Mouse (Mus musculus) G1E (cell line): Measurements from ENCODE around the gene Intu. TPM values are rescaled to one million over a fixed set of nuclear protein-coding genes. Genes with fewer than 3 reads are reported as not detected.

Experiments used
- ATAC-seq: 2 replicates; pipeline ENCODE4 v1.8.0; 2016; ENCODE audit warnings: mild to moderate bottlenecking; ENCODE audit not compliant: insufficient number of reproducible peaks, poor library complexity, low FRiP score, severe bottlenecking; ENCODE audit errors: extremely low read depth
- DNase-seq: peaks from one replicate; pipeline ENCODE4 v3.0.0; 2012; ENCODE audit warnings: low spot score
- H3K27me3 ChIP-seq: 2 replicates; pipeline ENCODE4 v1.6.1; 2012; ENCODE audit warnings: mild to moderate bottlenecking, low read length, inconsistent platforms; ENCODE audit not compliant: insufficient read depth
- H3K36me3 ChIP-seq: replicated peaks from 2 replicates; pipeline ENCODE3; 2012; ENCODE audit warnings: mild to moderate bottlenecking, inconsistent platforms
- H3K4me1 ChIP-seq: 2 replicates; pipeline ENCODE4 v1.6.1; 2012; ENCODE audit warnings: low read depth, low read length, inconsistent platforms, mixed read lengths; ENCODE audit not compliant: insufficient read depth
- H3K4me3 ChIP-seq: 2 replicates; pipeline ENCODE4 v1.5.1; 2012; ENCODE audit warnings: low read depth, mild to moderate bottlenecking, inconsistent platforms, low read length, moderate library complexity, mixed read lengths
- H3K9me3 ChIP-seq: replicated peaks from 2 replicates; pipeline ENCODE4 v1.6.1; 2012; ENCODE audit warnings: inconsistent platforms
- CTCF ChIP-seq: IDR thresholded peaks from 2 replicates; pipeline ENCODE4 v1.5.1; 2012; ENCODE audit warnings: low read depth, low read length, inconsistent platforms, mixed read lengths
- GATA1 ChIP-seq: IDR thresholded peaks from 2 replicates; pipeline ENCODE4 v1.6.1; 2012; ENCODE audit warnings: borderline replicate concordance, low read length, inconsistent platforms, mixed read lengths
- GATA2 ChIP-seq: IDR thresholded peaks from 2 replicates; pipeline ENCODE4 v1.6.1; 2012; ENCODE audit warnings: low read depth, low read length, inconsistent platforms, borderline replicate concordance
- POLR2AphosphoS5 ChIP-seq: IDR thresholded peaks from 2 replicates; pipeline ENCODE4 v1.6.1; 2012; ENCODE audit warnings: low read depth, low read length, inconsistent platforms; ENCODE audit not compliant: insufficient replicate concordance
- TAL1 ChIP-seq: conservative IDR thresholded peaks from 2 replicates; pipeline ENCODE4 v1.6.1; 2012; ENCODE audit warnings: low read depth, low read length, inconsistent platforms, mixed read lengths
- polyA plus RNA-seq: library from polyadenylated mRNA; stranded (reverse); fragments of >175 nt; gene quantifications from 2 replicates; pipeline ENCODE4 v1.2.3, GENCODE M21; 2012
- total RNA-seq, 2 experiments: library from RNA; stranded (forward) in 1 of 2; stranded (reverse) in 1 of 2; fragments of 200-1000 nt in 1 of 2; fragments of >200 nt in 1 of 2; fragmentation: Nextera tagmentation in 1 of 2; gene quantifications; 2 replicates each; pipeline ENCODE4 v1.2.3; 2014 to 2017

Gene Intu
- total and polyA plus RNA-seq, 3 experiments = 1.2 to 10.9 (median 5.7) TPM

- H3K4me3 ChIP-seq = no peak overlapping the region
- peaks cover 4% of the 10 kb centered on the region for H3K4me1 ChIP-seq
- DNase-seq (no peak), ATAC-seq (no peak)
- H3K27me3 ChIP-seq = no peaks in the 10 kb centered on the region
- TF ChIP-seq GATA1 (no peak), CTCF (no peak), POLR2AphosphoS5 (no peak), GATA2 (no peak), TAL1 (no peak)
- H3K36me3 ChIP-seq = peaks cover 24% of the 10 kb centered on the region
- H3K9me3 ChIP-seq = no peaks in the 10 kb centered on the region
These were observed 138.3 kb downstream of the Intu start for GRCm38 (mm10) chr3:40669395-40669794.

GRCm38 (mm10) chr3:40673515-40673914, 142.4 kb downstream of the Intu start:
- Histone ChIP-seq H3K9me3 (no peaks in the 10 kb centered on the region), H3K27me3 (no peaks in the 10 kb centered on the region), H3K4me1 (no peaks in the 10 kb centered on the region; the same call in 1 of the 2 replicates), H3K36me3 (peaks cover 8% of the 10 kb centered on the region), H3K4me3 (no peak overlapping the region)
- TF ChIP-seq TAL1 = no peak
- no peak for TF ChIP-seq CTCF
- TF ChIP-seq POLR2AphosphoS5 = no peak
- no peak for TF ChIP-seq GATA1
- TF ChIP-seq GATA2 = no peak
- ATAC-seq (no peak), DNase-seq (no peak)

GRCm38 (mm10) chr3:40674873-40675405, 143.9 kb downstream of the Intu start:
- H3K4me1 ChIP-seq = no peaks in the 10 kb centered on the region
- no peaks in the 10 kb centered on the region for H3K9me3 ChIP-seq
- DNase-seq = no peak
- H3K4me3 ChIP-seq = no peak overlapping the region
- no peak for ATAC-seq
- no peaks in the 10 kb centered on the region for H3K27me3 ChIP-seq
- peaks cover 8% of the 10 kb centered on the region for H3K36me3 ChIP-seq
- TF ChIP-seq GATA2 (no peak), TAL1 (no peak), GATA1 (no peak), CTCF (no peak), POLR2AphosphoS5 (no peak)

GRCm38 (mm10) chr3:40678856-40679255, 147.8 kb downstream of the Intu start:
- Histone ChIP-seq H3K36me3 (peaks cover 11% of the 10 kb centered on the region), H3K4me3 (no peak overlapping the region), H3K4me1 (no peaks in the 10 kb centered on the region), H3K27me3 (no peaks in the 10 kb centered on the region), H3K9me3 (no peaks in the 10 kb centered on the region)
- DNase-seq (no peak), ATAC-seq (no peak)
- no peak for TF ChIP-seq CTCF
- no peak for TF ChIP-seq GATA1
- no peak for TF ChIP-seq GATA2
- no peak for TF ChIP-seq POLR2AphosphoS5
- no peak for TF ChIP-seq TAL1

GRCm38 (mm10) chr3:40682404-40682803, 151.3 kb downstream of the Intu start:
- no peak overlapping the region for H3K4me3 ChIP-seq
- H3K9me3 ChIP-seq = no peaks in the 10 kb centered on the region
- H3K27me3 ChIP-seq = no peaks in the 10 kb centered on the region
- ATAC-seq = no peak
- peaks cover 9% of the 10 kb centered on the region for H3K36me3 ChIP-seq
- H3K4me1 ChIP-seq = 0 out of 2 replicates have a peak, but pooled peaks cover 5% of the 10 kb centered on the region
- TF ChIP-seq GATA1 (no peak), CTCF (no peak), GATA2 (no peak), POLR2AphosphoS5 (no peak), TAL1 (no peak)
- DNase-seq = no peak

GRCm38 (mm10) chr3:40683171-40683570, 152.1 kb downstream of the Intu start:
- Histone ChIP-seq H3K27me3 (no peaks in the 10 kb centered on the region), H3K9me3 (no peaks in the 10 kb centered on the region), H3K4me3 (no peak overlapping the region), H3K36me3 (peaks cover 12% of the 10 kb centered on the region), H3K4me1 (peaks cover 11% of the 10 kb centered on the region)
- ATAC-seq (no peak), DNase-seq (no peak)
- TF ChIP-seq TAL1 = no peak
- no peak for TF ChIP-seq GATA1
- TF ChIP-seq POLR2AphosphoS5 = no peak
- TF ChIP-seq GATA2 = no peak
- TF ChIP-seq CTCF = no peak
